Mouse (Mus musculus) left cerebral cortex, adult 2 months (tissue): ENCODE measurements around the gene Hivep3. TPM values are rescaled to one million over a fixed set of nuclear protein-coding genes. Genes with fewer than 3 reads are reported as not detected.
A peak's percentile ranks its signal among the peaks of the same experiment; 100 is the strongest.

ENCODE experiments used
- DNase-seq, 2 experiments: peaks; one replicate each; pipeline ENCODE4 v3.0.0; 2021 to 2022; ENCODE audit warnings: low spot score in 2 of 2, mixed read lengths in 1 of 2; ENCODE audit errors: extremely low spot score in 1 of 2
- H3K27ac ChIP-seq: fragments of 200-600 bp; 2 replicates; pipeline ENCODE4 v1.8.1; 2022
- H3K4me3 ChIP-seq: fragments of 200-600 bp; 2 replicates; pipeline ENCODE4 v1.8.1; 2022
- CTCF ChIP-seq: fragments of 200-600 bp; IDR thresholded peaks from 2 replicates; pipeline ENCODE4 v1.8.1; 2022; ENCODE audit warnings: antibody characterized with exemption, mild to moderate bottlenecking, moderate library complexity
- intact Hi-C: fragments of 180-260 bp; cut with DNase I; formaldehyde crosslinking; loops from one replicate; pipeline ENCODE4 v1.15.1; 2025
- total RNA-seq, 2 experiments: library from RNA; stranded (reverse); gene quantifications; 2 replicates each; pipeline ENCODE4 v1.2.3; 2021

Gene Hivep3
- total RNA-seq, 2 experiments from 2014 or later: 65.8 to 87.4 TPM

GRCm38 (mm10) chr4:119828386-119828785 lies 94.8 kb downstream of the Hivep3 start:
- intact Hi-C loops: no loop called here
- no peak for TF ChIP-seq CTCF
- Histone ChIP-seq H3K27ac (no peak overlapping the region), H3K4me3 (no peak overlapping the region)
- DNase-seq: no peak

- no peak for TF ChIP-seq CTCF
- no peak for DNase-seq
- Histone ChIP-seq H3K27ac (no peak overlapping the region), H3K4me3 (no peak overlapping the region)
- intact Hi-C loops: no loop called here
Measured at GRCm38 (mm10) chr4:119828996-119829395, 95.4 kb downstream of the Hivep3 start.

- intact Hi-C loops: no loop called here
- TF ChIP-seq CTCF: no peak
- H3K4me3 ChIP-seq: no peak overlapping the region
Measured at GRCm38 (mm10) chr4:119833333-119833732, 99.7 kb downstream of the Hivep3 start.

GRCm38 (mm10) chr4:119833884-119834283 lies 100.3 kb downstream of the Hivep3 start:
- Histone ChIP-seq H3K27ac (no peak overlapping the region), H3K4me3 (no peak overlapping the region)
- TF ChIP-seq CTCF: no peak
- intact Hi-C loops: no loop called here
- no peak for DNase-seq

More at GRCm38 (mm10) chr4:119833333-119833732, 99.7 kb downstream of the Hivep3 start:
- no peak overlapping the region for H3K27ac ChIP-seq
- no peak for DNase-seq

- no peak overlapping the region for H3K27ac ChIP-seq
- DNase-seq: no peak
- intact Hi-C loops: no loop called here
- H3K4me3 ChIP-seq: no peak overlapping the region
- TF ChIP-seq CTCF: no peak
Measured at GRCm38 (mm10) chr4:119836181-119836580, 102.6 kb downstream of the Hivep3 start.

GRCm38 (mm10) chr4:119837505-119838065 lies 104.0 kb downstream of the Hivep3 start:
- Histone ChIP-seq H3K4me3 (no peak overlapping the region), H3K27ac (no peak overlapping the region)
- no peak for TF ChIP-seq CTCF
- DNase-seq: no peak
- intact Hi-C loops: no loop called here

DNA sequence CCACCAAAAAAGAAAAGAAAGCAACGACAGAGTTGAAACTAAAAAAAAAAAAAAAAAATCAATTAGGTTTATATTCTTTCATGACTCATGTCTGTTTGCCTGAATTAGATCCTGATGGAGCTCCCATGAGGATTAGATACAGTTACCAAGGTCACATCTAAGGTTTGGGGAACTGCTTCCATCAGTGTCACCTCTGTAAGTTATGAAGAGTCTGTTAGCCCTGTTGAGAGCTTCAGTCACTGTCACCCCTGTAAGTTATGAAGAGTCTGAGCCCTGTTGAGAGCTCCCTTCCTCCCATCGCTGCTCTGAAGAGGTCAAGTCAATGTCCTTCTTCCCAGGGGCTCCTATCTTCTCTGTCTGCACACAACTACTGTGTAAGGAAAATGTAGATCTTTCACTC lies 104.7 kb downstream of the Hivep3 start:
- TF ChIP-seq CTCF: no peak
- Histone ChIP-seq H3K27ac (no peak overlapping the region), H3K4me3 (no peak overlapping the region)
- intact Hi-C loops: no loop called here
- DNase-seq: no peak

DNA sequence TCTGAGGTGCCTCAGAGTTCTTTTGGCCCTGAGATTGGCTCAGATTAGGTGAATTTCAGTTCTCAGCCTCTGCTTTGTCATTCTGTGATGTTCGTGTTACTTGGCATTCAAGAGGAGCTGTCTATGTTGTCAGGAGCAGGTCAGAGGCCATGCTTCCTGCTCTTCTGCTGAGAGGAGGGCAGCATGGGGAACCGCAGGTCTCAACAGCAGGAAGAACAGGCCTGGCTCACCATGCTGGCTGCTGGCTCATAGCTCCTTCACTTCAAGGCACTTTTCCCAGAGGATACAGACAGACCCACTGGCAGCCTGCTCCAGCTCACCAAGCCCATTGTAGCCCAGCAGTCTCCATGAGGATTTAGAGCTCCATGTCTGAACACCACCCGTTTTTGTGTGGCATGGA lies 109.7 kb downstream of the Hivep3 start:
- no peak overlapping the region for H3K4me3 ChIP-seq
- no peak for DNase-seq
- intact Hi-C loops: no loop called here
- no peak overlapping the region for H3K27ac ChIP-seq
- TF ChIP-seq CTCF: no peak

DNA sequence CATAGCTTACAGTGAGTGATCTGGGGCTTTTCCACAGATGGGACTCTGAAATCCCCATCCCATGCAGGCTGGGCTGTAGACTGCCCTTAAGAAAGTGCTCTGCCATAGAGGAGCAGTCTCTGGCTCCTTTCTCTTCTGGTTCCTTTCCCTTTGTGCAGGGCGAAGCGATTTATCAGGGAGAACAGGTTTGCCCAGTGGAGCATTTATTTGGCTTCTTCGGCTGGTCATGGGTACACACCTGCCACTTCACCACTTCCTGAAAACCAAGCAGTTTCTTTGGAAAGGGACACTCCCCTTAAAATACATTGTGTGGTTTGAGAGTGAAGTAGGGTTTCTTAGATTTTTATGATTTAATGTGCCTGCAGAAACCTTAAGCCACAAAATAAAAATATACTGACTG lies 110.7 kb downstream of the Hivep3 start:
- Histone ChIP-seq H3K4me3 (no peak overlapping the region), H3K27ac (no peak overlapping the region)
- no peak for DNase-seq
- no peak for TF ChIP-seq CTCF
- intact Hi-C loops: no loop called here

DNA sequence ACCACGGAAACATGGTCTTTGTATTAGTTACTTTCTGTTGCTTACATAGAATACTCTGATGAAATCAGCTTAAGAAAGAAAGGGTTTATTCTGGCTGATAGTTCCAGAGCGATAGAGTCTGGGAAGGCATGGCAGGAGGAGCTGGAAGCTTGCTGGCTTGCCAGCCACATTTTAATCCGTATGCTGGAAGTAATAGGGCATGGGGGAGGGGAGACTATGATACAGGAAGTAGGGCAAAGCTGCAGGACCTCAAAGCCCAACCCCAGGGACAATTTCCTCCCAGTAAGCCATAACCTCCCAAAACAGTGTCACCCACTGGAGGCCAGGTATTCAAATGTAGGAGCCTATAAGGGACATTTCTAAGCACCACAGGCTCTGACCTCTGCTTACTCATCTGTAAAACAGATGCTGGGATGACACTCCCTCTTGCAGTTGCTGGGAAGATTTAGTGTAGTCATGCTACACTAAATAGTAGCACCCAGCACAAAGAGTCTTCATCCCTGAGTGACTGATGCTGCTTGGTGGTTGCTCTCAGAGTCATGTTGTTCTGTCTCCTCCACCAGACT lies 112.1 kb downstream of the Hivep3 start:
- Histone ChIP-seq H3K4me3 (no peak overlapping the region), H3K27ac (no peak overlapping the region)
- intact Hi-C loops: no loop called here
- TF ChIP-seq CTCF: no peak
- no peak for DNase-seq

- intact Hi-C loops: no loop called here
- TF ChIP-seq CTCF: no peak
- H3K4me3 ChIP-seq: no peak overlapping the region
- H3K27ac ChIP-seq: no peak overlapping the region
- DNase-seq: no peak
Measured at GRCm38 (mm10) chr4:119852483-119852882, 118.9 kb downstream of the Hivep3 start.

GRCm38 (mm10) chr4:119854307-119855144 lies 120.9 kb downstream of the Hivep3 start:
- intact Hi-C loops: no loop called here
- DNase-seq: no peak
- Histone ChIP-seq H3K4me3 (no peak overlapping the region), H3K27ac (no peak overlapping the region)
- TF ChIP-seq CTCF: peak; percentile 4

DNA sequence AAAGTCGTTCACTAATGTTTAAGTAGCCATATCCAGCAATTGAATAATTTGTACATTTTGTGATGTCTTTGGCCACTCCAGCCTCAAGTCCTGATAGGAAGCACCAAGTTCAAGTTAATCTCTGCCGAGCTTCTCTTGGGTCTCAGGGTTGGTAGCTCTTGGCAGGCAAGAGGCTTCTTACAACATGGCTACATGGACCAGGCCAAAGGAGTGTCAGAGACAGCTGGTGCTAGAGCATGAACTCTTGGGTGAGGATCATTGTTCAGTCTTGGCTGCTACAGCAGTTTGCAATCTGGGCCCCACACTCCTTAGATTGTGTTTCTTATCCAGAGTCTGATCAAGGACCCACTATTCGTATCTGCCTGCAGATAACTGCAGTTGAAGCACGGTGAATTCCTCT lies 125.9 kb downstream of the Hivep3 start:
- intact Hi-C loops: no loop called here
- DNase-seq: no peak
- no peak for TF ChIP-seq CTCF
- Histone ChIP-seq H3K4me3 (no peak overlapping the region), H3K27ac (no peak overlapping the region)
